Mouse (Mus musculus): ENCODE data around the gene Nnmt.

DNA sequence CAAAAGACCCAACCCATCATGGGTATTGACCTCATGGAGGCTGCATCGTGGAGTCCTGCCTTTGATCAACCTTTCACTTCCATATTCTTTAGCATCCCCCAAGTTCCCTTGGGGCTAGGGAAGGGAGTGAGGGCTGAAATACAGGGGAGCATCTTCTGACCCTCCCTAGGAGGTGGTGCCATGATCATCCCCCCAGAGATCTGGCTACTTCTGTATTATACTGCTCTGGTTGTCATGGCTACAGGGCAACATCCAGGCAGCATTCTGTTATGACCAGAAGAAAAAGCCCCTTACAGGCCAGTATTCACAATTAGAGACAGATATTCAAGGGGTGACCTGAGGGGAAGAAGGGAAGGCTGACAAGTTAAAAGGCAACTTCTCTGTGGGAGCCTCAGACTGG is 14.3 kb upstream of the Nnmt start:
- TF ChIP-seq CTCF (IDR thresholded peaks at IDR 0.05; ENCODE audit: low read depth) (no peak), EP300 (optimal IDR thresholded peaks at IDR 0.05) (no peak)
